In the genomic region with DNA sequence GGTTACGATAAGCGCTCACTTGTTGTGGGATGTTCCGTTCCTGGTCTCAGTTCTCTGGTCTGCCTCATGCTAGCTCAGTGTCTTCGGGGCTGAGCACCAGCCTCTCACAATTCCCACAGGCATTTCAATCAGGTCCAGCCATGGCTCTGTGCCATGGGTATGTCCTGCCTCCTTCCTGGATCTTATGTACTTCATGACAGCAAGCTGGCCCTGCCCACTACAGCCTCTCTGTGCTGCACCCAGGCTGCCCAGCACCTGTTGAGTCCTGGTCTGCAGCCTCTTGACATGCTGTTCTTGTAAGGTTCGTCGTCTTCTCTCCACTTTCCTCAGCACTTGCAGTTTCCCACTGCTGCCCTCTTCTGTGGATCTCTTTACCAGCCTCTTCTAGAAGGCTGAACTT, we compare ENCODE assay signal across 15 mouse cellular contexts.
DNase-seq lines count a peak whose midpoint lies in the region; ATAC-seq and TF ChIP-seq lines count a peak whose summit lies in the region.
"Had no signal": no experiment of that assay in that cellular context is flagged by ENCODE, and none has a peak within 500 bp of the region (broad histone marks: within the 10 kb centered on the region; RNA-seq: fewer than 3 reads in every experiment).

No protein-coding gene starts in this region.

- no peak overlapping the region for H3K4me3 ChIP-seq in kidney, adult 2 months (ENCODE audit: insufficient read depth, low read depth, low read length)
- no peak overlapping the region for H3K4me3 ChIP-seq in kidney, embryonic 14.5 days (ENCODE audit: low read length)
- H3K4me3 ChIP-seq in midbrain, postnatal 0 days (ENCODE audit: low read depth, low read length) = no peak overlapping the region
- H3K4me3 ChIP-seq in midbrain, embryonic 13.5 days (replicated peaks) = no peak overlapping the region
- H3K4me3 ChIP-seq: embryonic facial prominence, embryonic 12.5 days; forebrain, embryonic 10.5 days; neural tube, embryonic 12.5 days had no signal

- TF ChIP-seq CTCF in kidney, adult 2 months (conservative IDR thresholded peaks at IDR 0.05; ENCODE audit: insufficient read depth, insufficient read length, low read depth, low read length) = no peak
- TF ChIP-seq CTCF in midbrain, postnatal 0 days (IDR thresholded peaks at IDR 0.05) = peak; percentile 40

- no peaks in the 10 kb centered on the region for H3K9me3 ChIP-seq in kidney, embryonic 14.5 days (ENCODE audit: control insufficient read depth, low read length)
- no peaks in the 10 kb centered on the region for H3K9me3 ChIP-seq in midbrain, postnatal 0 days (ENCODE audit: low read length)
- no peaks in the 10 kb centered on the region for H3K9me3 ChIP-seq in midbrain, embryonic 13.5 days
- H3K9me3 ChIP-seq: embryonic facial prominence, embryonic 12.5 days; forebrain, embryonic 10.5 days; neural tube, embryonic 12.5 days had no signal

- 71% methylated on average over 6 of the region's 6 CpGs for WGBS in kidney, adult 2 months
- WGBS in kidney, embryonic 14.5 days = 90% methylated on average over 6 of the region's 6 CpGs
- WGBS in midbrain, postnatal 0 days = 85% methylated on average over 6 of the region's 6 CpGs
- WGBS in midbrain, embryonic 13.5 days = 98% methylated on average over 6 of the region's 6 CpGs

- H3K4me2 ChIP-seq in kidney, embryonic 14.5 days (replicated peaks; ENCODE audit: low read depth, low read length) = no peak overlapping the region
- no peak overlapping the region for H3K4me2 ChIP-seq in midbrain, postnatal 0 days (ENCODE audit: low read depth, low read length, poor library complexity, severe bottlenecking)
- no peak overlapping the region for H3K4me2 ChIP-seq in midbrain, embryonic 13.5 days (replicated peaks)
- H3K4me2 ChIP-seq: embryonic facial prominence, embryonic 12.5 days; neural tube, embryonic 12.5 days had no signal

- peak; percentile 10 for DNase-seq in gastrocnemius, postnatal 14 days
- no peak for DNase-seq in gastrocnemius, postnatal 36 days
- peak; percentile 52 for DNase-seq in kidney, adult 2 months
- no peak for DNase-seq in midbrain, postnatal 0 days (ENCODE audit: low spot score)
- DNase-seq in kidney, postnatal 36 days = peak; percentile 33 to 49
- DNase-seq: cerebellum, adult 9-10 months; liver; midbrain, embryonic 14.5 days had no signal

- H3K27me3 ChIP-seq in kidney, adult 2 months (replicated peaks; ENCODE audit: control insufficient read depth, insufficient read depth, low read length) = no peaks in the 10 kb centered on the region
- H3K27me3 ChIP-seq in kidney, embryonic 14.5 days (ENCODE audit: control insufficient read depth, insufficient read depth, low read length) = no peaks in the 10 kb centered on the region
- no peaks in the 10 kb centered on the region for H3K27me3 ChIP-seq in midbrain, postnatal 0 days (ENCODE audit: insufficient read depth, low read length)
- H3K27me3 ChIP-seq in midbrain, embryonic 13.5 days = no peaks in the 10 kb centered on the region
- H3K27me3 ChIP-seq: embryonic facial prominence, embryonic 12.5 days; neural tube, embryonic 12.5 days had no signal

- intact Hi-C loops in gastrocnemius, postnatal 14 days (cut with DNase I; ENCODE audit: low total_unique reads) = no loop called here
- intact Hi-C loops in gastrocnemius, postnatal 36 days (cut with DNase I) = no loop called here

- H3K9ac ChIP-seq in kidney, embryonic 14.5 days (ENCODE audit: low read depth, low read length) = no peak overlapping the region
- H3K9ac ChIP-seq in midbrain, postnatal 0 days (replicated peaks; ENCODE audit: low read length, poor library complexity, severe bottlenecking) = no peak overlapping the region
- no peak overlapping the region for H3K9ac ChIP-seq in midbrain, embryonic 13.5 days (replicated peaks)
- H3K9ac ChIP-seq: embryonic facial prominence, embryonic 12.5 days; neural tube, embryonic 12.5 days had no signal

- H3K4me1 ChIP-seq in kidney, adult 2 months (ENCODE audit: control insufficient read depth, insufficient read depth, low read length) = no peaks in the 10 kb centered on the region
- 0 out of 2 replicates have a peak, but pooled peaks cover 4% of the 10 kb centered on the region for H3K4me1 ChIP-seq in kidney, embryonic 14.5 days (ENCODE audit: control insufficient read depth, insufficient read depth, low read length)
- H3K4me1 ChIP-seq in midbrain, postnatal 0 days (ENCODE audit: insufficient read depth, low read length) = no peaks in the 10 kb centered on the region
- H3K4me1 ChIP-seq in midbrain, embryonic 13.5 days (replicated peaks) = no peaks in the 10 kb centered on the region
- H3K4me1 ChIP-seq: embryonic facial prominence, embryonic 12.5 days; neural tube, embryonic 12.5 days had no signal

- no peak for TF ChIP-seq POLR2A in kidney, adult 2 months (IDR thresholded peaks at IDR 0.05; ENCODE audit: low read depth, low read length)

- ATAC-seq in kidney, embryonic 14.5 days (ENCODE audit: low FRiP score, low TSS enrichment) = no peak
- no peak for ATAC-seq in midbrain, postnatal 0 days (ENCODE audit: low FRiP score)
- no peak for ATAC-seq in midbrain, embryonic 13.5 days
- ATAC-seq in megakaryocyte progenitor cell, adult 5-6 weeks (replicated peaks; ENCODE audit: poor library complexity) = no peak
- ATAC-seq: inflammation-experienced regulatory T-cells, adult 6 months had no signal

- H3K27ac ChIP-seq in kidney, adult 2 months (ENCODE audit: insufficient read depth, low read depth, low read length) = no peak overlapping the region
- no peak overlapping the region for H3K27ac ChIP-seq in kidney, embryonic 14.5 days (ENCODE audit: low read depth, low read length)
- no peak overlapping the region for H3K27ac ChIP-seq in midbrain, postnatal 0 days (ENCODE audit: low read depth, low read length)
- no peak overlapping the region for H3K27ac ChIP-seq in midbrain, embryonic 13.5 days
- H3K27ac ChIP-seq: embryonic facial prominence, embryonic 12.5 days; forebrain, embryonic 10.5 days; neural tube, embryonic 12.5 days had no signal

- no peaks in the 10 kb centered on the region for H3K36me3 ChIP-seq in kidney, adult 2 months (ENCODE audit: control insufficient read depth, insufficient read depth, low read length)
- H3K36me3 ChIP-seq in kidney, embryonic 14.5 days (ENCODE audit: control insufficient read depth, insufficient read depth, low read length) = no peaks in the 10 kb centered on the region; the same call in 1 of the 2 replicates
- no peaks in the 10 kb centered on the region for H3K36me3 ChIP-seq in midbrain, postnatal 0 days (ENCODE audit: insufficient read depth, low read length)
- 0 out of 2 replicates have a peak, but pooled peaks cover 12% of the 10 kb centered on the region for H3K36me3 ChIP-seq in midbrain, embryonic 13.5 days
- H3K36me3 ChIP-seq: embryonic facial prominence, embryonic 12.5 days had no signal

Comparison
In these comparisons a context has a peak if more than half of its experiments do, and no peak if none do; other contexts are left out.
1. DNase-seq: peak in gastrocnemius, postnatal 14 days (single experiment), kidney, adult 2 months (single experiment) and kidney, postnatal 36 days (2 of 2); none in gastrocnemius, postnatal 36 days (0 of 2) and midbrain, postnatal 0 days (single experiment).